Comparison of ENCODE assay signal across 10 mouse cellular contexts in the genomic region with DNA sequence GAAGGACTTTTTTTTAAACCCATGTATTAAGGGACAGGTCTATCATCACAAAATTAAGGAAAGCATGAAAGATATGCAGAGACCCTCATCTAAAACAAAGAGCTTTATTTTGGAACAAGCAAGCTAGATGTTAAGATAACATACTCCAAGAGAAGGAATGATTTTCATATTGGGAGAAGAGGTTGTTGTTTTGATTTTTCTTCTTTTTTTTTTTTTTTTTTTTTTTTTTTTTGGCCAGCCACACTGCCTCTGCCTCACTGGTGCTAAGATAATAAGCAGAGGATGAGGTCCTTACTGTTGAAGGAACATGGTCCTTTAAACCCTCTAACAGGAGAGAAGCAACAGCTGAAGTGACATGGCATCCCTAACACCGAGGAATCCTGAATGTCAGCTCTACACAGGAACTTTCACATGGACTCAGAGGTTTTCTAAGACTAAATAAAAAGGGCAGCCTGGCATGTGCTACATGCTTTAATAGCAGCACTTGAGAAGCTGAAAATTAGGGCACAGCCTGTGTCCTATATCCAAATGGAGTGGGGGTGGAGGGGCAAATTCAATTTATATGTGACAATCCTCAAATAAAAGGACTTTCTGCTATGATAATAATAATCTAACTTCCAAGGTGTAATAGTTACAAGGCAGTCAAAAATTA. TPM values are rescaled to one million over a fixed set of nuclear protein-coding genes. Genes with fewer than 3 reads are reported as not detected.
DNase-seq lines count a peak whose midpoint lies in the region; ATAC-seq and TF ChIP-seq lines count a peak whose summit lies in the region.
"Had no signal": no experiment of that assay in that cellular context is flagged by ENCODE, and none has a peak within 500 bp of the region (broad histone marks: within the 10 kb centered on the region; RNA-seq: fewer than 3 reads in every experiment).

No protein-coding gene starts in this region.

- no peak for ATAC-seq in heart, postnatal 0 days (ENCODE audit: insufficient read depth, low read depth)
- no peak for ATAC-seq in liver, embryonic 15.5 days (ENCODE audit: insufficient read depth)
- no peak for ATAC-seq in liver, postnatal 0 days
- no peak for ATAC-seq in midbrain, postnatal 0 days (ENCODE audit: low FRiP score)

- no peak overlapping the region; the same call in 1 of the 2 replicates for H3K9ac ChIP-seq in heart, postnatal 0 days (replicated peaks; ENCODE audit: low read depth, low read length)
- no peak overlapping the region for H3K9ac ChIP-seq in liver, embryonic 15.5 days
- no peak overlapping the region for H3K9ac ChIP-seq in liver, postnatal 0 days (replicated peaks)
- no peak overlapping the region for H3K9ac ChIP-seq in midbrain, postnatal 0 days (replicated peaks; ENCODE audit: low read length, poor library complexity, severe bottlenecking)
- H3K9ac ChIP-seq: lung, embryonic 14.5 days; neural tube, embryonic 12.5 days had no signal

- no peak for TF ChIP-seq EP300 in heart, postnatal 0 days (IDR thresholded peaks at IDR 0.05; ENCODE audit: low read depth)
- TF ChIP-seq EP300 in liver, postnatal 0 days (IDR thresholded peaks at IDR 0.05; ENCODE audit: low read depth) = no peak

- peak overlapping the region; percentile 57 for H3K27ac ChIP-seq in heart, postnatal 0 days (ENCODE audit: low read depth)
- peak overlapping the region; percentile 59; the same call in 1 of the 2 replicates for H3K27ac ChIP-seq in liver, embryonic 15.5 days (replicated peaks)
- H3K27ac ChIP-seq in liver, postnatal 0 days (ENCODE audit: low read depth) = no peak overlapping the region
- H3K27ac ChIP-seq in brown adipose tissue, adult 24 weeks (replicated peaks; ENCODE audit: low read depth, low read length) = peak overlapping the region; percentile 66; the same call in 1 of the 2 replicates
- H3K27ac ChIP-seq in midbrain, postnatal 0 days (ENCODE audit: low read depth, low read length) = peak overlapping the region; percentile 32; the same call in 1 of the 2 replicates

- H3K27me3 ChIP-seq in heart, postnatal 0 days (ENCODE audit: control insufficient read depth, insufficient read depth, low read length) = no peaks in the 10 kb centered on the region
- no peaks in the 10 kb centered on the region for H3K27me3 ChIP-seq in liver, embryonic 15.5 days
- H3K27me3 ChIP-seq in liver, postnatal 0 days (ENCODE audit: insufficient read depth, low read length) = no peaks in the 10 kb centered on the region
- no peaks in the 10 kb centered on the region for H3K27me3 ChIP-seq in midbrain, postnatal 0 days (ENCODE audit: insufficient read depth, low read length)
- H3K27me3 ChIP-seq: neural tube, embryonic 12.5 days had no signal

- no peak overlapping the region for H3K4me2 ChIP-seq in heart, postnatal 0 days (ENCODE audit: low read depth, low read length)
- no peak overlapping the region for H3K4me2 ChIP-seq in liver, embryonic 15.5 days
- H3K4me2 ChIP-seq in liver, postnatal 0 days (ENCODE audit: low read depth, low read length) = no peak overlapping the region
- no peak overlapping the region for H3K4me2 ChIP-seq in midbrain, postnatal 0 days (ENCODE audit: low read depth, low read length, poor library complexity, severe bottlenecking)
- H3K4me2 ChIP-seq: neural tube, embryonic 12.5 days had no signal

- DNase-seq in heart, postnatal 0 days (ENCODE audit: low spot score) = no peak
- no peak for DNase-seq in heart, adult 11 months
- no peak for DNase-seq in liver, postnatal 0 days
- DNase-seq in midbrain, postnatal 0 days (ENCODE audit: low spot score) = no peak
- DNase-seq in adrenal gland, postnatal 36 days = no peak
- DNase-seq in right cerebral cortex, postnatal 14 days = no peak

- H3K4me1 ChIP-seq in heart, postnatal 0 days (ENCODE audit: control insufficient read depth, insufficient read depth) = no peaks in the 10 kb centered on the region
- H3K4me1 ChIP-seq in liver, embryonic 15.5 days (replicated peaks) = peaks cover 41% of the 10 kb centered on the region
- H3K4me1 ChIP-seq in liver, postnatal 0 days (ENCODE audit: insufficient read depth) = peaks cover 12% of the 10 kb centered on the region
- peaks cover 5% of the 10 kb centered on the region for H3K4me1 ChIP-seq in brown adipose tissue, adult 24 weeks (ENCODE audit: control insufficient read depth, insufficient read depth, insufficient read length, low read length)
- H3K4me1 ChIP-seq in midbrain, postnatal 0 days (ENCODE audit: insufficient read depth, low read length) = peaks cover 11% of the 10 kb centered on the region

- no peak for TF ChIP-seq CTCF in heart, postnatal 0 days (IDR thresholded peaks at IDR 0.05; ENCODE audit: low read depth)
- no peak for TF ChIP-seq CTCF in liver, postnatal 0 days (IDR thresholded peaks at IDR 0.05; ENCODE audit: low read depth)
- no peak for TF ChIP-seq CTCF in midbrain, postnatal 0 days (IDR thresholded peaks at IDR 0.05)

- no peaks in the 10 kb centered on the region for H3K9me3 ChIP-seq in heart, postnatal 0 days (replicated peaks; ENCODE audit: control insufficient read depth, low read length)
- H3K9me3 ChIP-seq in liver, embryonic 15.5 days (replicated peaks) = no peaks in the 10 kb centered on the region
- H3K9me3 ChIP-seq in liver, postnatal 0 days (ENCODE audit: low read length) = no peaks in the 10 kb centered on the region
- no peaks in the 10 kb centered on the region for H3K9me3 ChIP-seq in midbrain, postnatal 0 days (ENCODE audit: low read length)
- H3K9me3 ChIP-seq: neural tube, embryonic 12.5 days had no signal

- H3K4me3 ChIP-seq in heart, postnatal 0 days (ENCODE audit: low read depth, low read length) = no peak overlapping the region
- H3K4me3 ChIP-seq in liver, embryonic 15.5 days (replicated peaks) = no peak overlapping the region
- H3K4me3 ChIP-seq in liver, postnatal 0 days (ENCODE audit: low read depth, low read length) = no peak overlapping the region
- no peak overlapping the region for H3K4me3 ChIP-seq in brown adipose tissue, adult 24 weeks (ENCODE audit: insufficient read depth, low read depth, low read length)
- no peak overlapping the region for H3K4me3 ChIP-seq in midbrain, postnatal 0 days (ENCODE audit: low read depth, low read length)
- H3K4me3 ChIP-seq: neural tube, embryonic 12.5 days had no signal

- 51% methylated on average over 1 of the region's 1 CpGs for WGBS in heart, postnatal 0 days
- 90% methylated on average over 1 of the region's 1 CpGs for WGBS in liver, embryonic 15.5 days (ENCODE audit: insufficient replicate concordance)
- WGBS in liver, postnatal 0 days (ENCODE audit: insufficient replicate concordance) = 91% methylated on average over 1 of the region's 1 CpGs
- WGBS in midbrain, postnatal 0 days = 58% methylated on average over 1 of the region's 1 CpGs

- H3K36me3 ChIP-seq in heart, postnatal 0 days (replicated peaks; ENCODE audit: control insufficient read depth, insufficient read depth, low read length) = peaks cover 54% of the 10 kb centered on the region
- H3K36me3 ChIP-seq in liver, embryonic 15.5 days (replicated peaks) = peaks cover 72% of the 10 kb centered on the region
- H3K36me3 ChIP-seq in liver, postnatal 0 days (replicated peaks; ENCODE audit: insufficient read depth, low read length) = peaks cover 54% of the 10 kb centered on the region
- H3K36me3 ChIP-seq in midbrain, postnatal 0 days (ENCODE audit: insufficient read depth, low read length) = peaks cover 3% of the 10 kb centered on the region

RNA-seq across cellular contexts. Expression of a gene that starts 17.9 kb away (rescaled TPM):
- 43.0 and 65.5 TPM in 2 replicates for total RNA-seq in heart, postnatal 0 days (2014; rRNA removed; ENCODE audit: low replicate concordance)
- polyA plus RNA-seq in heart, postnatal 0 days (2015; fragmentation: Nextera tagmentation; extraction: Ambion mirVana) = 31.1 and 32.2 TPM in 2 replicates
- polyA plus RNA-seq in liver, embryonic 15.5 days (2015; fragmentation: Nextera tagmentation; extraction: Ambion mirVana) = 20.1 and 22.1 TPM in 2 replicates
- polyA plus RNA-seq in liver, postnatal 0 days (2015; fragmentation: Nextera tagmentation; extraction: Ambion mirVana) = 14.1 and 17.2 TPM in 2 replicates
- polyA plus RNA-seq in brown adipose tissue, adult 24 weeks (2012; ENCODE audit: insufficient read depth, insufficient read length, missing spikeins) = 22.6 and 29.2 TPM in 2 replicates
- total RNA-seq in midbrain, postnatal 0 days (2014; rRNA removed) = 34.0 and 34.4 TPM in 2 replicates
- polyA plus RNA-seq in midbrain, postnatal 0 days (2015; fragmentation: Nextera tagmentation; extraction: Ambion mirVana) = 33.2 and 43.8 TPM in 2 replicates
- total RNA-seq in adrenal gland, postnatal 36 days (2021) = 10 to 100 TPM; 40.9 to 41.6 TPM
